Mouse (Mus musculus) heart, embryonic 16.5 days (tissue): Measurements from ENCODE around the gene Hoxb4. TPM values are rescaled to one million over a fixed set of nuclear protein-coding genes. Genes with fewer than 3 reads are reported as not detected.
A peak's percentile ranks its signal among the peaks of the same experiment; 100 is the strongest.

Experiments used
- ATAC-seq: fragments of 200-750 bp; cut with Nextera tagmentation; replicated peaks from 2 replicates; pipeline ENCODE4 v1.8.0; 2017; ENCODE audit warnings: moderate number of reproducible peaks; ENCODE audit not compliant: insufficient read depth, low FRiP score; ENCODE audit errors: extremely low read depth
- H3K27ac ChIP-seq: fragments of 300-500 bp; sonication (generic); 2 replicates; pipeline ENCODE4 v1.5.1; 2014; ENCODE audit warnings: mild to moderate bottlenecking, low read length, control low read depth, moderate library complexity
- H3K27me3 ChIP-seq: fragments of 300-500 bp; sonication (generic); 2 replicates; pipeline ENCODE4 v1.6.1; 2014; ENCODE audit warnings: low read length, mixed read lengths; ENCODE audit not compliant: control insufficient read depth, insufficient read depth
- H3K36me3 ChIP-seq: fragments of 300-500 bp; sonication (generic); 2 replicates; pipeline ENCODE4 v1.6.1; 2014; ENCODE audit not compliant: control insufficient read depth, insufficient read depth
- H3K4me1 ChIP-seq: fragments of 300-500 bp; sonication (generic); 2 replicates; pipeline ENCODE4 v1.6.1; 2014; ENCODE audit warnings: low read length, mixed read lengths; ENCODE audit not compliant: control insufficient read depth, insufficient read depth
- H3K4me2 ChIP-seq: fragments of 300-500 bp; sonication (generic); 2 replicates; pipeline ENCODE4 v1.6.1; 2014; ENCODE audit warnings: low read depth, mild to moderate bottlenecking, control low read depth, low read length
- H3K4me3 ChIP-seq: fragments of 300-500 bp; sonication (generic); 2 replicates; pipeline ENCODE4 v1.5.1; 2014; ENCODE audit warnings: mild to moderate bottlenecking, control low read depth, low read length
- H3K9ac ChIP-seq: fragments of 300-500 bp; sonication (generic); 2 replicates; pipeline ENCODE4 v1.6.1; 2014; ENCODE audit warnings: low read length, control low read depth
- H3K9me3 ChIP-seq: fragments of 300-500 bp; sonication (generic); replicated peaks from 2 replicates; pipeline ENCODE4 v1.6.1; 2016; ENCODE audit warnings: low read length; ENCODE audit not compliant: control insufficient read depth
- WGBS: fragments of 180-500 bp; shearing (Covaris S2); extraction: QIAGEN DNeasy Blood & Tissue Kit; methylation state at CpG from one replicate; pipeline ENCODE4 v1.1.7; 2014; 5-methylcytosine and 5-hydroxymethylcytosine counted together
- polyA plus RNA-seq: library from polyadenylated mRNA; unstranded; fragments of >200 nt; fragmentation: Nextera tagmentation; extraction: Ambion mirVana; gene quantifications from 2 replicates; pipeline ENCODE4 v1.2.1, GENCODE M21; 2015

Gene Hoxb4
- polyA plus RNA-seq, 1 experiment from 2014 or later, result 0.28 TPM

DNA sequence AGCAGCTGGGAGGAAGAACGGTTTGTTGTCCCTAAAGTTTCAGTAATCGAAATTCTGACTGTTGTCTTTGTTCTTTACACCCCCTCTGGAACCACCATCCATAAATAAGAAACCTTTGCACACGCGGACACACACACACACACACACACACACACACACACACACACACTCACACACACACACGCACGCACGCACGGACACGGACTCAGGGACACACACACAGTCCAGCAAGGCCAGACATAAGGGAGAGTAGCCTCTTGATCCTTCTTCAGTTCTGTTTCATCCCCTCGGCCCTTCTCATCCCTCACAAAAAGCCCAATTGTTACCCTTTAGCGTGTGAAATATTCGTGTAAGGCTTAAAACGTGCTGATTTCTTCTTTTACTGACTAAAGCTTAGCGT, 39.7 kb upstream of the Hoxb4 start:
- ATAC-seq, result no peak
- H3K27ac ChIP-seq, result no peak overlapping the region
- H3K4me3 ChIP-seq, result no peak overlapping the region
- no peaks in the 10 kb centered on the region for H3K9me3 ChIP-seq
- H3K4me2 ChIP-seq, result no peak overlapping the region
- H3K4me1 ChIP-seq, result no peaks in the 10 kb centered on the region
- no peak overlapping the region for H3K9ac ChIP-seq
- 27% methylated on average over 14 of the region's 14 CpGs for WGBS
- H3K27me3 ChIP-seq, result peaks cover 92% of the 10 kb centered on the region
- H3K36me3 ChIP-seq, result no peaks in the 10 kb centered on the region

DNA sequence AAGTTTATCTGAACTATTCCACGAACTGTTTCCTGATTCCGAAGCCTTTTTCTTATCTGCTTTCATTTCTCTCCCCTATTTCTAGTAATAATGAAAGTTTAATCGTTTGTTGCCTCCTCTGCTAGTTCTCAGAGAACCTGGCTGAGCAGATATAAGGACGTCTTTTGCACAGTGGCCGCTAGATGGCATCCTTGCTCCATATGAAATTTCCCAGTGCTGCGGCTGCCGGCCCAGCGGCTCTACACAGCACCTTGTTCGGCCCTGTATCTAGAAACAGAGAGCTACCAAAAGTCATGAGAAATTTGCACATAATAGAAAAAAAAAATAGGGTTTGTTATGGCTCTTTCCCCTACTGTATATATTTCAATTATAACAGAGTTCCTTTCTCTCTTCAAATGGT, 39.3 kb upstream of the Hoxb4 start:
- Histone ChIP-seq H3K9me3 (no peaks in the 10 kb centered on the region), H3K4me3 (no peak overlapping the region), H3K9ac (no peak overlapping the region), H3K36me3 (no peaks in the 10 kb centered on the region), H3K4me2 (no peak overlapping the region), H3K4me1 (peaks cover under 1% of the 10 kb centered on the region), H3K27me3 (peaks cover 92% of the 10 kb centered on the region), H3K27ac (no peak overlapping the region)
- under 1% methylated on average over 9 of the region's 9 CpGs for WGBS
- peak; percentile 67; the same call in 1 of the 2 replicates for ATAC-seq

DNA sequence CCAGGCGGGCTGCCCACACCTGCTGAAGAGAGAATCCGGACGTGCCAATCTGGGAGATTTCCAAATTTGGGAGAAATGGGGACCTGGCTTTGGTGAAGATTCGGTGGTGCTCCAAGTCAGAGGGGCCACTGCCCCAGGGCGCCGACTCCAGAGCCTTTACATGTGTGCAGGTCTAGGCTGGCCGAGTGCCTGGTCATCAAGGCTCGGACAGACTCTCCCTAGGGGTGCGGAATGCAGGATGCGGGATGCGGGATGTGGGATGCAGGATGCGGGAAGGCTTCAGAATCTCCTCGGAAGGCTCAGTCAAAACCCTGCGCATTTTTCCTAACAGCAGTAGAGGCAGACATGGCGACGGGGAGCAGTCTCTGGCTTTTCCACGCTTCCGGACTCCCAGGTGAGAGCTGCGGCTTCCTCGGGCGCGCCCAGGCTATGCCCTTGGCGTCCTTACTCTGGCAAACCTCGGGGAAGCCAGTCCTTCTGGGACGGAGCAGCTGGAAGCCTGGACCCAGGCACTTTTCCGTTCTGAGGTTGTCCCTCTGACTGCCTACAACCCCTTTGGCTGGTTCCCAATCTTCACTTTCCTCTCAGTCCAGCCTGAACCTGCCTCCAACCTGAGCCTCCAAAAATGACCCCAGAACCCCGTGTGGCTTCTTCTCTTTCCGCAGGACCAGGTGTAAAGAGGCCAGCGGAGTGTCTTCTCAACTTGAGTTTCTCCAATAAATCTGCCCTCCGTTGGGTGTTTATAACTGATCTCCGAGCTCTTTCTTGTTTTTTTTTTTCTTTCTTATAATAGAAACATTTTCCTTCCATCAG, 38.4 kb upstream of the Hoxb4 start:
- Histone ChIP-seq H3K4me1 (peaks cover 5% of the 10 kb centered on the region), H3K4me3 (no peak overlapping the region), H3K36me3 (no peaks in the 10 kb centered on the region), H3K27ac (no peak overlapping the region), H3K27me3 (peaks cover 88% of the 10 kb centered on the region), H3K9me3 (no peaks in the 10 kb centered on the region), H3K4me2 (no peak overlapping the region), H3K9ac (no peak overlapping the region)
- ATAC-seq, result no peak
- 4% methylated on average over 31 of the region's 31 CpGs for WGBS

DNA sequence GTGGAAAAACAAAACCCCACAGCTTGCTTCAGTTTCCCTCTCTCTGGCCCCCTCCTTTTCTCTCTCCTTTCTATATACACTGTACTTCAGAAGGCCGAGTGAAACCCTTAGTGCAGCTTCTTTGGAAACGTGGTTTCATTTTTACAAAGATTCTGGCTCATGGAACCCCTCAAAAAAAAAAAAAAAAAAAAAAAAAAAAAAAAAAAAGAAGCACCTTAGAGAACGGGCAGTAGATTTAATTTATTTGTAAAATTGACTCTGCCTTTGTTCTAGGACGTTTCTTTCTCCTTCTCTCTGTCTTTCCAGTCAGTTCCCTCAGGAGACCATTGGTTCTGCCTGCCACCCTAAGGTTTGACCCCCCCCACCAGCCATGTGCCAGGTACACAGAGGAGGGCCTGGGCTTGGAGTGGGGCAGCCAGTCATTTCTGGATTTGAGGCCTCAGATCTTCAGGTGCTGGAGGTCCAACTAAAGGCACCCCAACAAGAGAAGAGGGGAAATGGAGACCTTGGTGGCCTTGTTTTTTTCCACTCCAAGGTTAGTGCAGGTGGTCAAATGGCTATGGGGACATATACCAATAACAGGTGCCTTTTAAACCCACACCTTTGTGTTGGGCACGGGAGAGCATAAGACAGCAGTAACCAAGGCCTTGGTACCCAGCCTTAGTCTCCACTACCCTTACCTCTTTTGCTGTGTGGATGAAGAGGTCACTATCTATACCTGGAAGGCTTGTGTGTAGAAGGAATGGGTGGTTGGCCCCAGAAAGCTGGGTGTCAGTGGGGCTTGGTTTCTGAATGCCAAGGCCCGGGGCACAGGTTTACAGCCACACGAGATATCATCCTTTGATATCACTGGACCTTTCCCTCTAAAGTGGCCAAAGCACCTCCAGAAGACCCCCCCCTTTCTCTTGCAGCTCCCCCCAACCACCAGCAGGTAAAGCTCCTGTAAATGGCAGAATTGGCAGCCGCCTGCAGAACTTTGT, 37.4 kb upstream of the Hoxb4 start:
- Histone ChIP-seq H3K27me3 (peaks cover 87% of the 10 kb centered on the region), H3K36me3 (no peaks in the 10 kb centered on the region), H3K4me2 (no peak overlapping the region), H3K9me3 (no peaks in the 10 kb centered on the region), H3K27ac (no peak overlapping the region), H3K4me1 (peaks cover 5% of the 10 kb centered on the region), H3K9ac (no peak overlapping the region), H3K4me3 (no peak overlapping the region)
- no peak for ATAC-seq
- WGBS, result 13% methylated on average over 8 of the region's 8 CpGs

DNA sequence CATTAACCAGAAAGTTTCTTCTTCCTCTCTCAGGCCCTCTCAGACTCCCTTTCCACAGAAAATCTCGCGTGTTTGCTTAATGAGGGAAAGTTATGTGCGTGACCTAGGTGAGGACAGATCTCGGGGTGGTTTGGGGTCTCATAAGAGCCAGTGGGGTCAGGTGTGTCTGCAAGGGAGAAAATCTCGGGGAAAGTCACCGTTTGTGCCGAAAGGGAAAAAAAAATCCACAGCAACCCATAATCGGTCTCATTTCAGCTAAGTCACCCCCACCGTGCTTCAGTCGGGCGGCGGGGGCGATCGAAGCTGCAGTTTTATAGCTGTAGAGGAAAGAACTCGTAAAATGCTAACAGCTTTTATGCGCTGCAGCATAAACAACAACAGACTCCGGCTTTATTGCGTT, 36.7 kb upstream of the Hoxb4 start:
- no peak overlapping the region for H3K4me2 ChIP-seq
- no peak for ATAC-seq
- WGBS, result 6% methylated on average over 18 of the region's 18 CpGs

DNA sequence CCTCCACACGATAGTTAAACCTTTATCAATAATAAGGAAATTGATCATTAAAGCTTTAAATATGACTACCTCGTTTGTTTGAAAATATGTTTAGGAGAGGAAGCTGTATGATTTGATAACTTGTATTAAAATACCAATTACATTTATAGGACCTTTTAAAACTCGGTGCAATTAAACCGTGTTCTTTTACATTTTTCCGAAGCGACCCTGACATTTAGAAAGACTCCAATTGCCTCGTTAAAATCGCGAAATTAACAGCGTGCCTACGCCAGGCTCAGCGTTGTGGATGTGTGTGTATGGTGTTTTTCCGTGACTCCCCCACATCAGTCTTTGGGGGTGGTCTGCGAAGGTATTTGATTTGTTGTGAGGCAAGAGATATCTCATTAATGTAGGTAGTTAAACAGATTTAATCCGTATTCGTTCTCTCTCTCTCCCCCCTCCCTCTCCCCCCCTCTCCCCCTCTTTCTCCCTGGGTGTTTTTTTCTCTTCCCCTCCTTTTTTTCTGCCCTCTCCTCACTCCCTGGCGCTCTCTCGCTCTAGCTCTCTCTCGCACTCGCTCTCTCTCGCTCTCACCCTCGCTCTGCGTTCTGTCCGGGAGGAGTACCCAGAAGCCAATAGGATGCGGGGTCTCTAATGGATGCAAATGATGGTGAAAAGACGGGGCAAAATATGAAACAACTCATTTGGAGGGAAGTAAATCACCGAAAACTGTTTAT, 36.1 kb upstream of the Hoxb4 start, which contains the start of gene Hoxb8:
TSS of gene Hoxb8 (plus strand) at position 51 of the 716 bp plus-strand sequence.
- no peak for ATAC-seq
- Histone ChIP-seq H3K4me2 (no peak within 1 kb of the TSS), H3K27ac (no peak within 1 kb of the TSS), H3K9me3 (no peaks in the 10 kb centered on the region), H3K4me3 (no peak within 1 kb of the TSS), H3K27me3 (peaks cover 88% of the 10 kb centered on the region), H3K36me3 (no peaks in the 10 kb centered on the region), H3K9ac (no peak within 1 kb of the TSS), H3K4me1 (peaks cover 5% of the 10 kb centered on the region)
- WGBS, result 1% methylated on average over 27 of the region's 27 CpGs

More for the DNA sequence above, 36.7 kb upstream of the Hoxb4 start:
- H3K27ac ChIP-seq, result no peak overlapping the region
- peaks cover 5% of the 10 kb centered on the region for H3K4me1 ChIP-seq
- H3K4me3 ChIP-seq, result no peak overlapping the region
- no peaks in the 10 kb centered on the region for H3K9me3 ChIP-seq
- peaks cover 87% of the 10 kb centered on the region for H3K27me3 ChIP-seq
- no peak overlapping the region for H3K9ac ChIP-seq
- H3K36me3 ChIP-seq, result no peaks in the 10 kb centered on the region

DNA sequence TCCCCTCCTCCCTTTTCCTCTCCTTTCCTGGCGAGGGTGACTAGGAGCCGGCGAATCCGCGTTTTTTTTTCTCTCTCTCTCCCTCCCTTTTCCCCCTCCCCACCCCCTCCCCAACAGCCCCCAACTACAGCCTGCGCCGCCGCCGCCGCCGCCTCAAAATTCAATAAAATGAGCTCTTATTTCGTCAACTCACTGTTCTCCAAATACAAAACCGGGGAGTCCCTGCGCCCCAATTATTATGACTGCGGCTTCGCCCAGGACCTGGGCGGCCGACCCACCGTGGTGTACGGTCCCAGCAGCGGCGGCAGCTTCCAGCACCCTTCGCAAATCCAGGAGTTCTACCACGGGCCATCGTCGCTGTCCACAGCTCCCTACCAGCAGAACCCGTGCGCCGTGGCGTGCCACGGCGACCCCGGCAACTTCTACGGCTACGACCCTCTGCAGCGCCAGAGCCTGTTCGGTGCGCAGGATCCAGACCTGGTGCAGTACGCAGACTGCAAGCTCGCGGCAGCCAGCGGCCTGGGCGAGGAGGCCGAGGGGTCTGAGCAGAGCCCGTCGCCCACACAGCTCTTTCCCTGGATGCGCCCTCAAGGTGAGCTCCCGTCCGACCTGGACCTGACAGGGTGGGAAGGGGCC, 35.2 kb upstream of the Hoxb4 start:
- Histone ChIP-seq H3K27ac (no peak overlapping the region), H3K27me3 (peaks cover 88% of the 10 kb centered on the region), H3K4me1 (peaks cover 5% of the 10 kb centered on the region), H3K36me3 (no peaks in the 10 kb centered on the region), H3K4me3 (no peak overlapping the region; the same call in 1 of the 2 replicates), H3K4me2 (peak overlapping the region; percentile 28; the same call in 1 of the 2 replicates), H3K9me3 (no peaks in the 10 kb centered on the region), H3K9ac (no peak overlapping the region)
- WGBS, result 2% methylated on average over 49 of the region's 49 CpGs
- ATAC-seq, result no peak

DNA sequence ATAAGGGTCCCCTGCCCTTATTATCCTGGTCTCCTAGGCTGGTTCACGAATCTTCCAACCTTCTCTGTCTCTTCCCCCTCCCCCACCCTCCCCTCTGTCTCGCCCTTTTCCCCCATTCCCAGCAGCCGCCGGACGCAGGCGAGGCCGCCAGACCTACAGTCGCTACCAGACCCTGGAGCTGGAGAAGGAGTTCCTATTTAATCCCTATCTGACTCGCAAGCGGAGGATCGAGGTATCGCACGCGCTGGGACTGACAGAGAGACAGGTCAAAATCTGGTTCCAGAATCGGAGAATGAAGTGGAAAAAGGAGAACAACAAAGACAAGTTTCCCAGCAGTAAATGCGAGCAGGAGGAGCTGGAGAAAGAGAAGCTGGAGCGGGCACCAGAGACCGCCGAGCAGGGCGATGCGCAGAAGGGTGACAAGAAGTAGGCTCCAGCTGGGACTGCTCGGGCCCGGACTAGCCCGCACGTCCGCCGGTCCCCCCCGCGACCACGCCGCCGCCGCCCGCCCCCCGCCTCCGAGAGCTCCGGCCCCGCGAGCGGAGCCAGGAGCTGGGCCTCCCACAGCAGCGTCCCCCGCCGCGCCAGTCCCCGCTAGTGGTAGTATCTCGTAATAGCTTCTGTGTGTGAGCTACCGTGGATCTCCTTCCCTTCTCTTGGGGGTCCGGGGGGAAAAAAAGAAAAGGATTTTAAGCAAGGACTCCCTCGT, 33.9 kb upstream of the Hoxb4 start:
- no peaks in the 10 kb centered on the region for H3K36me3 ChIP-seq
- peak overlapping the region; percentile 15; the same call in 1 of the 2 replicates for H3K9ac ChIP-seq
- no peaks in the 10 kb centered on the region for H3K9me3 ChIP-seq
- H3K4me2 ChIP-seq, result peak overlapping the region; percentile 52
- WGBS, result 1% methylated on average over 34 of the region's 49 CpGs
- H3K27ac ChIP-seq, result no peak overlapping the region
- H3K27me3 ChIP-seq, result peaks cover 88% of the 10 kb centered on the region
- no peak for ATAC-seq
- H3K4me3 ChIP-seq, result peak overlapping the region; percentile 36
- H3K4me1 ChIP-seq, result peaks cover 5% of the 10 kb centered on the region
